Mouse (Mus musculus) gastrocnemius, postnatal 25 days (tissue): ENCODE measurements at regions not wholly inside any gene's neighbourhood (a gene's known extent, or its start where the extent isn't known, plus 50 kb on each side); places are given as distances from the start of the nearest gene placed in this dataset.
A peak's percentile ranks its signal among the peaks of the same experiment; 100 is the strongest.

Experiments used
- DNase-seq: peaks from one replicate; pipeline ENCODE4 v3.0.0; 2022

- no peak for DNase-seq
These were observed 644.9 kb downstream of the Nedd1 start for GRCm38 (mm10) chr10:92077291-92077690.

DNA sequence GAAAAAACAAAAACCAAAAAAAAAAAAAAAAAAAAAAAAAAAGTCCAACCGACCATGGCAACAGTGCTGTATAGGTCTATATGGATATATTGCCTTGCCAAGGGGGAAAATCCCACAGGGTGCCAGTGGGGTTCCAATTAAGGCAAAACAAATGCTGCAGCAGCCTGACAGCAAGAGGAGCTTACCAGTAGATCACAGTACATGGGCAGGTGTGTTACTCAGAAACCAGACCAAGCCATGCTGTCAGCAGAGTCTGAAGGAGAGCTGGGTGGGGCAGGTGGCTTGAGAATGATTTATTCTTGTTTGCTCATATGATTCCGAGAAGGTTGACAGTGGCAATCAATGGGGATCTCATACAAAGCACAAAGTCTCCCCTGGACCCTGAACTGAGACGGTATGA, 645.5 kb downstream of the Nedd1 start:
- no peak for DNase-seq

DNA sequence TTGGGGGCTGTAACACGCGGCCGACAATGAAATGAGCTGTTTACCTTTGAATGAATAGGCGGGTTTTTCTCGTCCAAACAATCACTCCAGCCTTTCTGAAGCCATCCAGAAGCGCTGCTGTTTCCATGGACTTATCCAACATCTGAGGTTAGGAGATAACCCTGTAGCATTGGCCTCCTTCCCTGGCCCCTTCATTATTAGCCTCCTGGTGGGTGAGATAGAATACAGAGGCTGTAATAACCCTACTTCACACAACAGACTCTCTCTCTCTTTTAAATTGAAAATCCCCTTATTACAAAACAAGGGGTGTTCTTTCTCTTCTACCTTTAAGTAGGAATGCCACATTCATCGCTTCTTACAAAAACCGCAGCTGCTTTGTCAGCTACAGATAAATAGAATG, 646.8 kb downstream of the Nedd1 start:
- DNase-seq, result no peak

DNA sequence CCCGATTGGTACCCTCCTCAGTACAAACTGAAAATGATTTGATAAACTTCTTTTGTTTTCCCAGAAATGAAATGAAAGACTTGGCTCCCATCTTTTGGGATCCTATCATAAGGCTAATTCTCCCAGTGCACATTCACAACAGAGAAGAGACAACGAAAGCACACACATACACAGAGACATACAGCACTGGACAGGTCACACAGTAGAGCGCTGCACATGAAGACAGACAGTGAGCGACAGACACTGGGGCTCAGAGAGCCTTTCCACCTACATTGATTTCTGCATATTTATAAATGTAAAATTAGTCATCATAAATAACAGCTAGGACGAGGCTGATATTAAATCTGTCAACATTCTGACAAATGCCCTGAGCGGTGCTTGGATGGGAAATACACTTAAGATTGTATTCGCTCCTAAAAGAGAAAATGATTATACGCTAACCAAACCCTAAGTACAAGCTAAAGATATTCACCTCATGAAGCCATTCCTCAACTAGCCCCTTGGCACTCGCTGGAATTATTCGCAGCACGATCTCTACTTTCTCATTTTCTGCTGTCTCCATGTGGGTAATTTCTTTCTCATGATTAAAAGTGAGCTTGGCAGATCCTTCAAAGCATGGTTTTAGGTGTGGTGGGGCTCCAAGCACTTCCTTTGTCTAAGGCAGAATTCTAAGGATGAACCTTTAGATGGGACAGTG, 647.4 kb downstream of the Nedd1 start:
- DNase-seq, result no peak

DNA sequence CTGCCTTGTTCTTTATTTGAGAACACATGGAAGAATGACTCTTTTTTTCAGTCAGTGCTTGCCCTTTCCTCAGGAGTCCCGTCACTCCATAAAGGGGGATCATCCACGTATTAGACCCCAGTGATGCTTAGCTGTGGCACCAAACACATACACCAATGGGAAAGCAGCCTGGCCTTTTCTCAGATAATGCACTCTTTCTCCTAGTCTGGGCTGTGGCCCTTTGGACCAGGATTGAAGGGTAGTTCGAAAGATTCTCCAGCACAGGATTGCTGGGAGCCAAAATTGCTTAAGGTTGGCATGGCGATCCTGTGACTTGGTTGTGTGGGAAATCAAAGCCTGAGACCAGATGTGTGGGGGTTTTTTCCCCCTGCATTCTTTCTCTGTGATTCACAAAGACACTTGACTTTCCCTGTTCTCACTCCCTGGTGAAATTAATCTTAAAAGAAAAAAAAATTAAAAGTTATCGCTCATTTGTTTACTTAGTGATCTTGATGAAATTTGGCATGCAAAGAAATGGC, 648.3 kb downstream of the Nedd1 start:
- no peak for DNase-seq

- no peak for DNase-seq
These were observed 677.4 kb downstream of the Nedd1 start for GRCm38 (mm10) chr10:92044783-92045182.

DNA sequence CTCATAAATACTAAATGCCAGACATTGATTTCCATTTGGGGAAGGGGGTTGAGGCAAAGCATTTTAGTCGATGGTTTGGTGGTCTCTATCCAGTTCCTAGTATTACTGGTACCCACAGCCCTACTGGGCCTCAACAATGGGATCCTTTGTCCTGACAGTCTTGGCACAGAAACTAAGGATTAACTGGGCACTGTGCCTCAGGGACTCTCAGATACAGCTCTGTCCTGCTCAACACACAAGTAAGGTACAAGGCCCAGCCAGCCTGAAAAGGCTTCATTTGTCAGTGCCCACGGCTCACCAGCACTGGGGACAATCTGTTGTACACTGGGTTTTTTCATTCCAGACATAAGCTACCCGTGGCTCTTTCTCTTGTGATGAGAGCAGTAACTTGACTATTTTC, 686.0 kb downstream of the Nedd1 start:
- no peak for DNase-seq

- no peak for DNase-seq
These were observed 692.0 kb downstream of the Nedd1 start for GRCm38 (mm10) chr10:92030221-92030620.

- no peak for DNase-seq
These were observed 698.0 kb downstream of the Nedd1 start for GRCm38 (mm10) chr10:92024203-92024602.

DNA sequence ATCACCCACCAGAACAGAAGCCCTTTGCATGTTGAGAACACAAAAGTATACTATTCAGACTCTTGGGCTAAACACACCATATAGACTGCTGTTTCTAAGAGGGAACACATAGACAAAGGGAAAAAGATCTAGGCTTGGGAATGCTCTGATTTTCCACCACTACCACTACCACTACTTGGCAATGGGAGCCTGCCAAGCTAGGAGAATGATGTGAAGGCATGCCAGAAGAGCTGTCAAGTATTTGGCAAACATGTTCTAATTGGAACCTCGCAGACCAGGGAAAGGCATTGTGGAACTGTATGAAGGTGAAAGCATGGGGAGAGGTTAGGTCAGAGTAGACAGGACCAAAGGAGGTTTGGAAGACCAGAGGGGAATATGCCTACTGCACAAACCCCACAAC, 701.2 kb downstream of the Nedd1 start:
- no peak for DNase-seq

GRCm38 (mm10) chr10:92009551-92009950, 712.7 kb downstream of the Nedd1 start:
- no peak for DNase-seq

GRCm38 (mm10) chr10:92007891-92008290, 714.3 kb downstream of the Nedd1 start:
- peak; percentile 59 for DNase-seq

- DNase-seq, result no peak
These were observed 715.8 kb downstream of the Nedd1 start for GRCm38 (mm10) chr10:92006467-92006866.

DNA sequence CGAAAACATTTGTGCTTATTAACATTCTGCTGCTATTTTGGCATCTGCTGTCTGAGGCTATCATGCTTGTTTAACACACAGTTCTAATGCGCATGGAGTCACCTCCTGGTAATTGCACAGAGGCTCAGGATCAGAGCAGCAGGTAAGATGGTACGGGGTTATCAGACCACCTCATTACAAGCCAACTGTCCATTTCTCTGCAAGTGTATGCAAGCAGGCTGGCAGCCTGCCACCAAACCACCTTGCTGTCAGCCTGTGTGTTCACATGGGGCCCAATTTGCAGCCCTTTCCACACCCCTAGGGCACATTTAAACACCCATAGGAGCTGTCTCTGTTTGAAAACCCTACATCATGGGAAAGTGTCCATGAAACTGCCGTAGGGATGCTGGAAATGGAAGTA, 731.2 kb downstream of the Nedd1 start:
- DNase-seq, result no peak

- no peak for DNase-seq
These were observed 733.9 kb downstream of the Nedd1 start for GRCm38 (mm10) chr10:91988364-91988763.

DNA sequence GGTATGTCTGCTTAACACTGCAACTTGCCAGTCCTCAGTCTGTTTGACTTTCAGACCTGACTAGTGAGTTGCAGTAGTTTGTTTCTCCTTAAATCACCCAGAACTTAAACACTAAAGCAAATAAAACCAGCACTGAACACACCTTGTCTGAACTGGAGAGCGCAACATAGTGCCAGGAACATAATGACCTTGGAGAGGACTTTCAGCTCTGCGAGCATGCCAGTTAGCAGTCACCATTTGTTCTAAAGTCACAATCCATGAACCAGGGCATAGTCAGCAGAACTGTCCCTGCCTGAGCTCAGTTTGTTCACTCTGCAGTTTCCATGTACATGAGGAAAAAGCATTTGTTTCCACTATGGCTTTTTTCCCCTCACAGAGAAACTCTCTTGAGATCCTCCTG, 742.4 kb downstream of the Nedd1 start:
- DNase-seq, result no peak

- no peak for DNase-seq
These were observed 750.3 kb downstream of the Nedd1 start for GRCm38 (mm10) chr10:91971951-91972350.

DNA sequence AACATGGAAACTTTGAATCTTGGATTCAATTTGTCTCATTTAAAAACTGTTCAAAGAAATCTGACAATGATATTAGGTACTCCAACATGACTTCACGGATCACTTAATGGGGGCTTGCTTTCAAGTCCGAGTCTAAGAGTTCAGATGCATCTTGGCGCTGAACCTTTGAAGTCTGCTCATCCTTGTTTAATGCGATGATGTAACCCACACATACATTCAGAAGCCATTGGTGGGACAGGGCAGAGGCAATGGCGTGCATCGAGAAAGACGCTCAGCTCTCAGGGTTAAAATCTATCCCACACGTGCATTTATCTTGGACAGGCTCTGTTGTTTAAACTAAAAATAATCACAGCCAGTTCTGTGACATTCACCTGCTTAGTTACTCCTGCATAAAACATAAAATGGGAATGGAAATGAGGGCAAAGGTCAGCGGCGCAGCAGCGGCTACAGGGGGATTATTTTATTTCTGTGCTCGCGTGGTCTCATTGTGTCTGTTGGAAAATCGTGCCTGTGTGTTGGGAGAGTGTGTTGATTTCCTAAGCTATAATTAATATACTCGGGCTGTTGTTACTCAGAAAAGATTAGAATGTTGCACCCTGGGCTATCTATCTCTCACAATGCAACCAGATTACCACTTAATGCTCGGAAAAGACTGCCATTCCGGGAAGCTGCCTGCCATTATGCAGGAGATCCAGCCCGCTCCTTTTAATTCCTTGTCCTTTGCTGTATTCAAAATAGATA, 754.5 kb downstream of the Nedd1 start:
- no peak for DNase-seq

DNA sequence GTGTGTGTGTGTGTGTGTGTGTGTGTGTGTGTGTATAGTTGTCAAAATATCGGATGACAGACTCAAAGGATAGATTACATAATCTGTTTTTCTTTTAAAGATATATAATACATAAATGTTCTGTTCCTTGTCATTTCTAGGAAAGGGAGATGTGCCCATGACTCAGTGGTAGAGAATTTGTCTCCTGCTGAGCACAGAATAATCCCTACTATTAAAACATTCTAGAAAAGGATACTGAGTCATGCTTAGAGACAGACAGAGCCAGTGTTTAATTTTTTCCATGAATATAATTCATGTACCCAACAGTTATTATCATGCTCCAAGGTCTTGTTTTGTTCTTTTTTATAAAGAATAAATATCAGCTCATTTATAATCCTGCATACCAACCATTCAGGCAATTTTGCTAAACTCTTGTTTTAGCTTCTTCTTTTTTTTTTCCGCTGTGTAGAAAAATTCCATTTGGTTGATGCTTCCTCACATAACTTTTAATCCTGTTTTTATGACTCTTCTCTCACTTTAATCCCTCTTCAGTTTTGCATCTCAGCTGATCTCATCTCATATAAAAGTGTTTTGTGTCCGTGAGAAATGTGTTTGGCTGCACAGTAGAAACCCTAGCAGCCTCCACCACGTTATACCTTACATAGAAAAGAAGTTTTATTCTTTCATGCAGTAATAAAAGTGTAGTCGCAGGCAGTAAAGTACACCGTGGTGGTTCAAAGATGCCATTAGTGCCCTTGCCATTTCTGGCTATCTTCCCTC, 762.3 kb downstream of the Nedd1 start:
- no peak for DNase-seq

DNA sequence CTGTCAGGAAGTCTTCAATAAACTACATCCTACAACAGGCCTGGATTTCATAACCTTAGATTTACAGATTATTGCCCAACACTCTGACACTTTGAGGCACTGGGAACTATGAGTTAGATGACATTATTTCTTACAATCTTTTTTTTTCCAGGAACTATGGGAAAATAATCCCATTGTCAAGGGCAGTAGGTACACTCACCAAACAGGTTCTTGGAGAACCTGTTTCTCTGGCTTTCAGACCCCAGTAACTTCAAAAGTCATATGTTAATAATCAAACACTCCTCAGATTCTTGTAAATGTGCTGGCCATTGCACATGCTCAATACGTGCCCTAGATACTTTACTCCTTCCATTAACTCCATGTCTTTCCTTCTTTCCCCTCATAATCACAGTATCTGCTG, 769.1 kb downstream of the Nedd1 start:
- no peak for DNase-seq

- no peak for DNase-seq
These were observed 742.5 kb upstream of the Tmpo start for GRCm38 (mm10) chr10:91923626-91924025.

DNA sequence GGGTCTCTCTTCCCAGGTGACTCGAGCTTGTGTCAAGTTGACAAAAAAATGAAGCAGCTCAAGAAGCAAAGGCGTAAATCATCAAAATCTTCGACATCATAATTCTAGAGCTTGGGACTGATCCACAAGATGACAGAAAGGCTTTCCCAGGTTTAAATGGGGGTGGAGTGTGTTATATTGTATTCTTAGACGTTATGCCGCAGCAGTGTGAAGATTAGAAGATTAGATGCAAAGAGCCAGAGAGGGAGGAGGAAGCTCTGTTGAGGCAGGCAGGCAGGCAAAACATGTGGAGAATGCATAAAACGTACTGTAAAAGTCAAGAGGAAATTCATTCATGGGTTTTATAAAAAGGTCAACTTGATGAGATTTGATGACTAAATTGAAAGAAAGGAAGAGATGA, 708.7 kb upstream of the Tmpo start:
- DNase-seq, result no peak

GRCm38 (mm10) chr10:91888537-91888936, 707.4 kb upstream of the Tmpo start:
- DNase-seq, result peak; percentile 6
